Comparison of ENCODE assay signal across 8 mouse cellular contexts in the genomic region with DNA sequence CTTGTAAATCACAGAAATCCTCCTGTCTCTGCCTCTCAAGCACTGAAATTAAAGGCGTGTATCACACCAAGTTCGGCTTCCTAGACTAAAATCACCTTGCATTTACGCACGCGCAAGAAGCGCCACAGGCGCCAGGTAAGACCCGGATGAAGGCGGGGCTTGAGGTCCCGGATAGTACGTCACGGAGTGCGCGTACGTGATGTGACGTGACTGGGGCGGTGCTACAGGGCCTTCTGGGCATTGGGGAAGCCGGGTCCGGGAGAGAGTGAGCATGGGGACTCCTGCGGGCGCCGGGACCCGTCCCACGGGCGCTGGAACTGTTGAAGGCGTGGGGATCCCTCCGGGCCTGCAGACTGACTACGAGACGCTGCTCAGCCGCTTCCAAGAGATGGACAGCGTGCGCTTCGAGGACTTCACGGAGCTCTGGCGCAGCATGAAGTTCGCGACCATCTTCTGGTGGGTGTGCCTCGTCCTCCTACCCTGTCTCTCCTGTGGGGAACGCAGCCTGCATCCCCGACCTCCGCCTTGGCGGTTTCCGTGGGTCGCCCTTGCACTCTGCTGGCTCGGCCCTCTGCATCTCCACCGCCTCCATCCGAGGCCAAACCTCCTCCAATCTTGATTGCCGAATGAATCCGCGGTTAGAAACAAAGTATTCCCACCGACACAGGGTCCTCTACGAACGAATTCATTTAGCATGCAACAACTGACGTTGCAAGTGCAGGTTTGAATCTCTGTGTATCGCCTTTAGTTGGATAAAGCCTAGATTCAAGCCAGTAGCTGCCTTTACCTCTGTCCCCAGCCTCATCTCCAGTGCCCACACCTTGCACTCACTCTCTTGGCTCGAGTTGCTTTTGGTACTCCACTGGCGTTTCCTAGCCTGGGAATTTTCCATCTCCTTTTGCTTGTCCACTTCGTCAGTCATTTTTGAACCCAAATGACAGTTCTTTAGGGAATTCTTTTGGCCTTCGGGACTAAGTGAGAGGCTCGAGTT. TPM values are rescaled to one million over a fixed set of nuclear protein-coding genes. Genes with fewer than 3 reads are reported as not detected.
A peak's percentile ranks its signal among the peaks of the same experiment; 100 is the strongest.
DNase-seq lines count a peak whose midpoint lies in the region; ATAC-seq lines count a peak whose summit lies in the region.

A gene (plus strand): TSS at position 191 of the 991 bp plus-strand sequence.

- peaks cover 26% of the 10 kb centered on the region for H3K36me3 ChIP-seq in heart, embryonic 13.5 days
- peaks cover 21% of the 10 kb centered on the region for H3K36me3 ChIP-seq in liver, embryonic 12.5 days
- H3K36me3 ChIP-seq in stomach, embryonic 15.5 days: peaks cover 13% of the 10 kb centered on the region; the same call in 1 of the 2 replicates

- H3K4me2 ChIP-seq in heart, embryonic 13.5 days: peak within 1 kb of the TSS; percentile 86
- H3K4me2 ChIP-seq in liver, embryonic 12.5 days: peak within 1 kb of the TSS; percentile 91
- H3K4me2 ChIP-seq in stomach, embryonic 15.5 days: peak within 1 kb of the TSS; percentile 84

- under 1% methylated on average over 60 of the region's 60 CpGs for WGBS in heart, embryonic 13.5 days
- WGBS in liver, embryonic 12.5 days (ENCODE audit: insufficient replicate concordance): 1% methylated on average over 60 of the region's 60 CpGs
- under 1% methylated on average over 60 of the region's 60 CpGs for WGBS in stomach, embryonic 15.5 days

- DNase-seq in CD4-positive, CD25-positive, alpha-beta regulatory T cell, adult 2 months (ENCODE audit: low read depth, low spot score): peak; percentile 99
- DNase-seq in fat pad, adult 2 months (ENCODE audit: extremely low read depth, low read depth, low spot score): peak; percentile 59
- peak; percentile 98 for DNase-seq in kidney, postnatal 10 days
- DNase-seq in natural killer cell, adult 2 months (ENCODE audit: low spot score in 2 of 2): peak; percentile 96 to 97

- peak within 1 kb of the TSS; percentile 87 for H3K9ac ChIP-seq in heart, embryonic 13.5 days
- H3K9ac ChIP-seq in liver, embryonic 12.5 days: peak within 1 kb of the TSS; percentile 81
- H3K9ac ChIP-seq in stomach, embryonic 15.5 days: peak within 1 kb of the TSS; percentile 83

- no peaks in the 10 kb centered on the region for H3K9me3 ChIP-seq in heart, embryonic 13.5 days
- H3K9me3 ChIP-seq in liver, embryonic 12.5 days (replicated peaks): no peaks in the 10 kb centered on the region
- no peaks in the 10 kb centered on the region for H3K9me3 ChIP-seq in stomach, embryonic 15.5 days

- H3K27ac ChIP-seq in brown adipose tissue, adult 24 weeks (replicated peaks; ENCODE audit: low read depth, low read length): peak within 1 kb of the TSS; percentile 59
- H3K27ac ChIP-seq in heart, embryonic 13.5 days (replicated peaks): peak within 1 kb of the TSS; percentile 75
- peak within 1 kb of the TSS; percentile 69; the same call in 1 of the 2 replicates for H3K27ac ChIP-seq in liver, embryonic 12.5 days
- peak within 1 kb of the TSS; percentile 73 for H3K27ac ChIP-seq in stomach, embryonic 15.5 days

- peak within 1 kb of the TSS; percentile 84 for H3K4me3 ChIP-seq in brown adipose tissue, adult 24 weeks (ENCODE audit: insufficient read depth, low read depth, low read length)
- H3K4me3 ChIP-seq in heart, embryonic 13.5 days: peak within 1 kb of the TSS; percentile 71
- peak within 1 kb of the TSS; percentile 84 for H3K4me3 ChIP-seq in liver, embryonic 12.5 days
- peak within 1 kb of the TSS; percentile 86 for H3K4me3 ChIP-seq in stomach, embryonic 15.5 days (replicated peaks)

- ATAC-seq in heart, embryonic 13.5 days (ENCODE audit: extremely low read depth, insufficient number of reproducible peaks, low FRiP score, low TSS enrichment): peak; percentile 99
- ATAC-seq in liver, embryonic 12.5 days: peak; percentile 100
- ATAC-seq in stomach, embryonic 15.5 days (ENCODE audit: insufficient read depth, low FRiP score, low read depth): peak; percentile 100

- H3K27me3 ChIP-seq in heart, embryonic 13.5 days (replicated peaks): no peaks in the 10 kb centered on the region; the same call in 1 of the 2 replicates
- H3K27me3 ChIP-seq in liver, embryonic 12.5 days (replicated peaks): no peaks in the 10 kb centered on the region
- no peaks in the 10 kb centered on the region for H3K27me3 ChIP-seq in stomach, embryonic 15.5 days (replicated peaks)

- H3K4me1 ChIP-seq in brown adipose tissue, adult 24 weeks (ENCODE audit: control insufficient read depth, insufficient read depth, insufficient read length, low read length): no peaks in the 10 kb centered on the region
- H3K4me1 ChIP-seq in heart, embryonic 13.5 days: peaks cover 12% of the 10 kb centered on the region
- peaks cover 17% of the 10 kb centered on the region for H3K4me1 ChIP-seq in liver, embryonic 12.5 days
- peaks cover 6% of the 10 kb centered on the region; the same call in 1 of the 2 replicates for H3K4me1 ChIP-seq in stomach, embryonic 15.5 days

RNA-seq across cellular contexts. Expression of the gene that starts here (rescaled TPM):
- polyA plus RNA-seq in brown adipose tissue, adult 24 weeks (2012; ENCODE audit: insufficient read depth, insufficient read length, missing spikeins): 7.6 and 11.3 TPM in 2 replicates
- 15.3 and 16.7 TPM in 2 replicates for polyA plus RNA-seq in heart, embryonic 13.5 days (2015; fragmentation: Nextera tagmentation; extraction: Ambion mirVana)
- 8.9 and 9.5 TPM in 2 replicates for polyA plus RNA-seq in liver, embryonic 12.5 days (2016; fragmentation: Nextera tagmentation; extraction: Ambion mirVana)
- polyA plus RNA-seq in stomach, embryonic 15.5 days (2015; fragmentation: Nextera tagmentation; extraction: Ambion mirVana): 16.5 and 16.7 TPM in 2 replicates

Comparison
In these comparisons a context has a peak if more than half of its experiments do, and no peak if none do; other contexts are left out.
1. Peak in every context shown above with its lines: DNase-seq, ATAC-seq, H3K4me3 ChIP-seq and H3K27ac ChIP-seq.